Mouse (Mus musculus): ENCODE measurements around the gene Fnbp1l. TPM values are rescaled to one million over a fixed set of nuclear protein-coding genes. Genes with fewer than 3 reads are reported as not detected.

Fnbp1l gene
- polyA plus RNA-seq, 1 experiment: 119 TPM

GRCm38 (mm10) chr3:122517726-122518125 is 101.8 kb downstream of the Fnbp1l start:
- Histone ChIP-seq H3K9me3 (replicated peaks; ENCODE audit: control insufficient read depth, insufficient read depth, low read length, poor library complexity, severe bottlenecking) (no peaks in the 10 kb centered on the region), H3K9ac (ENCODE audit: low read depth, poor library complexity, severe bottlenecking) (no peak overlapping the region), H3K27me3 (ENCODE audit: control insufficient read depth, insufficient read depth, low read length, poor library complexity, severe bottlenecking) (no peaks in the 10 kb centered on the region), H3K4me3 (ENCODE audit: low read depth, low read length) (no peak overlapping the region), H3K4me1 (ENCODE audit: control insufficient read depth, insufficient read depth, low read length) (no peaks in the 10 kb centered on the region), H3K36me3 (ENCODE audit: control insufficient read depth, insufficient read depth, low read length, poor library complexity, severe bottlenecking) (0 out of 2 replicates have a peak, but pooled peaks cover under 1% of the 10 kb centered on the region), H3K27ac (ENCODE audit: insufficient read depth, low read length) (no peak overlapping the region)
- TF ChIP-seq POLR2A (IDR thresholded peaks at IDR 0.05; ENCODE audit: insufficient read depth, low read length) (no peak), CTCF (IDR thresholded peaks at IDR 0.05; ENCODE audit: low read depth, low read length) (no peak), EP300 (IDR thresholded peaks at IDR 0.05; ENCODE audit: insufficient read depth, low read depth, low read length) (no peak)

GRCm38 (mm10) chr3:122516327-122516695 is 103.2 kb downstream of the Fnbp1l start:
- Histone ChIP-seq H3K36me3 (ENCODE audit: control insufficient read depth, insufficient read depth, low read length, poor library complexity, severe bottlenecking) (peaks cover 4% of the 10 kb centered on the region; the same call in 1 of the 2 replicates), H3K4me3 (ENCODE audit: low read depth, low read length) (no peak overlapping the region), H3K9me3 (replicated peaks; ENCODE audit: control insufficient read depth, insufficient read depth, low read length, poor library complexity, severe bottlenecking) (no peaks in the 10 kb centered on the region), H3K9ac (ENCODE audit: low read depth, poor library complexity, severe bottlenecking) (no peak overlapping the region), H3K4me1 (ENCODE audit: control insufficient read depth, insufficient read depth, low read length) (no peaks in the 10 kb centered on the region), H3K27me3 (ENCODE audit: control insufficient read depth, insufficient read depth, low read length, poor library complexity, severe bottlenecking) (no peaks in the 10 kb centered on the region), H3K27ac (ENCODE audit: insufficient read depth, low read length) (no peak overlapping the region)
- no peak for TF ChIP-seq CTCF (IDR thresholded peaks at IDR 0.05; ENCODE audit: low read depth, low read length)
- TF ChIP-seq POLR2A (IDR thresholded peaks at IDR 0.05; ENCODE audit: insufficient read depth, low read length): no peak

- Histone ChIP-seq H3K4me1 (ENCODE audit: control insufficient read depth, insufficient read depth, low read length) (no peaks in the 10 kb centered on the region), H3K27ac (ENCODE audit: insufficient read depth, low read length) (no peak overlapping the region), H3K4me3 (ENCODE audit: low read depth, low read length) (no peak overlapping the region), H3K27me3 (ENCODE audit: control insufficient read depth, insufficient read depth, low read length, poor library complexity, severe bottlenecking) (no peaks in the 10 kb centered on the region), H3K9me3 (replicated peaks; ENCODE audit: control insufficient read depth, insufficient read depth, low read length, poor library complexity, severe bottlenecking) (no peaks in the 10 kb centered on the region), H3K9ac (ENCODE audit: low read depth, poor library complexity, severe bottlenecking) (no peak overlapping the region), H3K36me3 (ENCODE audit: control insufficient read depth, insufficient read depth, low read length, poor library complexity, severe bottlenecking) (peaks cover 4% of the 10 kb centered on the region; the same call in 1 of the 2 replicates)
- TF ChIP-seq POLR2A (IDR thresholded peaks at IDR 0.05; ENCODE audit: insufficient read depth, low read length) (no peak), EP300 (IDR thresholded peaks at IDR 0.05; ENCODE audit: insufficient read depth, low read depth, low read length) (no peak)
These were observed 103.8 kb downstream of the Fnbp1l start for GRCm38 (mm10) chr3:122515568-122516326.

- H3K4me1 ChIP-seq (ENCODE audit: control insufficient read depth, insufficient read depth, low read length): no peaks in the 10 kb centered on the region
- TF ChIP-seq CTCF (IDR thresholded peaks at IDR 0.05; ENCODE audit: low read depth, low read length): no peak
- TF ChIP-seq EP300 (IDR thresholded peaks at IDR 0.05; ENCODE audit: insufficient read depth, low read depth, low read length): no peak
- TF ChIP-seq POLR2A (IDR thresholded peaks at IDR 0.05; ENCODE audit: insufficient read depth, low read length): no peak
- no peak overlapping the region for H3K9ac ChIP-seq (ENCODE audit: low read depth, poor library complexity, severe bottlenecking)
- H3K36me3 ChIP-seq (ENCODE audit: control insufficient read depth, insufficient read depth, low read length, poor library complexity, severe bottlenecking): peaks cover 4% of the 10 kb centered on the region; the same call in 1 of the 2 replicates
- H3K4me3 ChIP-seq (ENCODE audit: low read depth, low read length): no peak overlapping the region
- no peak overlapping the region for H3K27ac ChIP-seq (ENCODE audit: insufficient read depth, low read length)
- H3K27me3 ChIP-seq (ENCODE audit: control insufficient read depth, insufficient read depth, low read length, poor library complexity, severe bottlenecking): no peaks in the 10 kb centered on the region
- H3K9me3 ChIP-seq (replicated peaks; ENCODE audit: control insufficient read depth, insufficient read depth, low read length, poor library complexity, severe bottlenecking): no peaks in the 10 kb centered on the region
These were observed 106.7 kb downstream of the Fnbp1l start for GRCm38 (mm10) chr3:122512725-122513375.

- Histone ChIP-seq H3K27me3 (ENCODE audit: control insufficient read depth, insufficient read depth, low read length, poor library complexity, severe bottlenecking) (no peaks in the 10 kb centered on the region), H3K9ac (ENCODE audit: low read depth, poor library complexity, severe bottlenecking) (no peak overlapping the region), H3K36me3 (ENCODE audit: control insufficient read depth, insufficient read depth, low read length, poor library complexity, severe bottlenecking) (peaks cover 4% of the 10 kb centered on the region; the same call in 1 of the 2 replicates), H3K27ac (ENCODE audit: insufficient read depth, low read length) (no peak overlapping the region), H3K9me3 (replicated peaks; ENCODE audit: control insufficient read depth, insufficient read depth, low read length, poor library complexity, severe bottlenecking) (no peaks in the 10 kb centered on the region), H3K4me1 (ENCODE audit: control insufficient read depth, insufficient read depth, low read length) (no peaks in the 10 kb centered on the region), H3K4me3 (ENCODE audit: low read depth, low read length) (no peak overlapping the region)
- TF ChIP-seq POLR2A (IDR thresholded peaks at IDR 0.05; ENCODE audit: insufficient read depth, low read length): no peak
- TF ChIP-seq CTCF (IDR thresholded peaks at IDR 0.05; ENCODE audit: low read depth, low read length): no peak
- TF ChIP-seq EP300 (IDR thresholded peaks at IDR 0.05; ENCODE audit: insufficient read depth, low read depth, low read length): no peak
These were observed 107.5 kb downstream of the Fnbp1l start for GRCm38 (mm10) chr3:122511721-122512619.

Data from ES-Bruce4 (cell line).